Mouse (Mus musculus): ENCODE measurements around the gene Cxcl3.

GRCm38 (mm10) chr5:90760303-90760702, 25.6 kb upstream of the Cxcl3 start:
- TF ChIP-seq TAL1 (IDR thresholded peaks at IDR 0.05; ENCODE audit: low read length) (no peak), GATA1 (IDR thresholded peaks at IDR 0.05; ENCODE audit: low read length) (no peak)

Data from erythroblast, embryonic 14.5 days (primary cell).